Mouse (Mus musculus) CH12.LX (cell line): Measurements from ENCODE around the gene Zfp61.

ENCODE experiments used
- CTCF ChIP-seq, 2 experiments: IDR thresholded peaks in 1 of 2; conservative IDR thresholded peaks in 1 of 2; 2 replicates each; pipeline ENCODE4 v1.5.1; 2011 to 2012; ENCODE audit warnings: low read depth in 2 of 2, low read length in 2 of 2, improper control_type of control experiment in 1 of 2, inconsistent platforms in 1 of 2, mild to moderate bottlenecking in 1 of 2, moderate library complexity in 1 of 2
- E2F4 ChIP-seq: IDR thresholded peaks from 2 replicates; pipeline ENCODE4 v1.6.1; 2011; ENCODE audit warnings: low read depth, low read length, improper control_type of control experiment; ENCODE audit not compliant: insufficient replicate concordance
- EP300 ChIP-seq: IDR thresholded peaks from 2 replicates; pipeline ENCODE4 v1.6.1; 2011; ENCODE audit warnings: low read length, improper control_type of control experiment
- ETS1 ChIP-seq: conservative IDR thresholded peaks from 2 replicates; pipeline ENCODE4 v1.6.1; 2012; ENCODE audit warnings: low read depth, mild to moderate bottlenecking, inconsistent platforms, low read length, improper control_type of control experiment, moderate library complexity
- HCFC1 ChIP-seq: IDR thresholded peaks from 2 replicates; pipeline ENCODE4 v1.6.1; 2012; ENCODE audit warnings: low read depth, mild to moderate bottlenecking, inconsistent platforms, low read length, improper control_type of control experiment
- MAFK ChIP-seq: IDR thresholded peaks from 2 replicates; pipeline ENCODE4 v1.6.1; 2011; ENCODE audit warnings: low read length, improper control_type of control experiment; ENCODE audit not compliant: insufficient replicate concordance
- MAZ ChIP-seq: IDR thresholded peaks from 2 replicates; pipeline ENCODE4 v1.6.1; 2012; ENCODE audit warnings: low read depth, mild to moderate bottlenecking, inconsistent platforms, low read length, improper control_type of control experiment, moderate library complexity
- POLR2A ChIP-seq: IDR thresholded peaks from 2 replicates; pipeline ENCODE4 v1.6.1; 2011; ENCODE audit warnings: low read depth, mild to moderate bottlenecking, improper control_type of control experiment, low read length
- RCOR1 ChIP-seq: conservative IDR thresholded peaks from 2 replicates; pipeline ENCODE4 v1.6.1; 2012; ENCODE audit warnings: low read depth, mild to moderate bottlenecking, inconsistent platforms, low read length, improper control_type of control experiment
- TCF12 ChIP-seq: IDR thresholded peaks from 2 replicates; pipeline ENCODE4 v1.6.1; 2014; ENCODE audit warnings: low read depth, mild to moderate bottlenecking, inconsistent platforms, low read length, improper control_type of control experiment

- TF ChIP-seq RCOR1 = no peak
- no peak for TF ChIP-seq EP300
- no peak for TF ChIP-seq POLR2A
- no peak for TF ChIP-seq HCFC1
- no peak for TF ChIP-seq ETS1
- TF ChIP-seq MAZ = no peak
- no peak for TF ChIP-seq TCF12
- TF ChIP-seq MAFK = no peak
- no peak for TF ChIP-seq CTCF (conservative IDR thresholded peaks at IDR 0.05 in 1 of 2, IDR thresholded peaks at IDR 0.05 in 1 of 2; ENCODE audit: low read depth in 2 of 2, low read length in 2 of 2)
- no peak for TF ChIP-seq E2F4
These were observed 41.1 kb downstream of the Zfp61 start for GRCm38 (mm10) chr7:24260000-24260312.
